Mouse (Mus musculus) hindbrain, embryonic 11.5 days (tissue): ENCODE measurements around the gene Rara. TPM values are rescaled to one million over a fixed set of nuclear protein-coding genes. Genes with fewer than 3 reads are reported as not detected.
A peak's percentile ranks its signal among the peaks of the same experiment; 100 is the strongest.

Source experiments
- ATAC-seq: fragments of 200-750 bp; cut with Nextera tagmentation; 2 replicates; pipeline ENCODE4 v1.8.0; 2017; ENCODE audit warnings: mild to moderate bottlenecking, moderate TSS enrichment, moderate library complexity; ENCODE audit not compliant: low FRiP score
- DNase-seq: peaks from one replicate; pipeline ENCODE4 v3.0.0-alpha.2; 2015; ENCODE audit warnings: low spot score
- H3K27ac ChIP-seq: fragments of 300-500 bp; sonication (generic); 2 replicates; pipeline ENCODE4 v1.5.1; 2014; ENCODE audit warnings: mild to moderate bottlenecking, low read depth, low read length
- H3K27me3 ChIP-seq: fragments of 300-500 bp; sonication (generic); 2 replicates; pipeline ENCODE4 v1.6.1; 2014; ENCODE audit warnings: mild to moderate bottlenecking, low read length, moderate library complexity, mixed read lengths; ENCODE audit not compliant: control insufficient read depth, insufficient read depth
- H3K36me3 ChIP-seq: fragments of 300-500 bp; sonication (generic); 2 replicates; pipeline ENCODE4 v1.6.1; 2014; ENCODE audit warnings: mild to moderate bottlenecking, low read length, moderate library complexity, mixed read lengths; ENCODE audit not compliant: control insufficient read depth, insufficient read depth
- H3K4me1 ChIP-seq: fragments of 300-500 bp; sonication (generic); replicated peaks from 2 replicates; pipeline ENCODE4 v1.6.1; 2014; ENCODE audit warnings: low read length, mixed read lengths; ENCODE audit not compliant: control insufficient read depth, insufficient read depth
- H3K4me2 ChIP-seq: fragments of 300-500 bp; sonication (generic); replicated peaks from 2 replicates; pipeline ENCODE4 v1.6.1; 2014; ENCODE audit warnings: mild to moderate bottlenecking, low read depth, low read length
- H3K4me3 ChIP-seq: fragments of 300-500 bp; sonication (generic); 2 replicates; pipeline ENCODE4 v1.5.1; 2014; ENCODE audit warnings: low read depth, low read length
- H3K9ac ChIP-seq: fragments of 300-500 bp; sonication (generic); 2 replicates; pipeline ENCODE4 v1.6.1; 2014; ENCODE audit warnings: low read depth, low read length
- H3K9me3 ChIP-seq: fragments of 300-500 bp; sonication (generic); 2 replicates; pipeline ENCODE4 v1.6.1; 2016; ENCODE audit warnings: low read length; ENCODE audit not compliant: control insufficient read depth
- WGBS: fragments of 180-500 bp; shearing (Covaris S2); extraction: QIAGEN DNeasy Blood & Tissue Kit; methylation state at CpG from one replicate; pipeline ENCODE4 v1.1.7; 2014; 5-methylcytosine and 5-hydroxymethylcytosine counted together
- polyA plus RNA-seq: library from polyadenylated mRNA; unstranded; fragments of >200 nt; fragmentation: Nextera tagmentation; extraction: Ambion mirVana; gene quantifications from 2 replicates; pipeline ENCODE4 v1.2.1, GENCODE M21; 2014

Rara gene
- polyA plus RNA-seq, 1 experiment from 2014 or later: 51.2 TPM

- H3K9me3 ChIP-seq: no peaks in the 10 kb centered on the region
- DNase-seq (peak; percentile 75), ATAC-seq (peak; percentile 52)
- H3K4me1 ChIP-seq: peaks cover 59% of the 10 kb centered on the region
- peak overlapping the region; percentile 23 for H3K4me3 ChIP-seq
- H3K9ac ChIP-seq: peak overlapping the region; percentile 32
- WGBS: 18% methylated on average over 16 of the region's 17 CpGs
- H3K27ac ChIP-seq: peak overlapping the region; percentile 99
- no peaks in the 10 kb centered on the region for H3K27me3 ChIP-seq
- H3K4me2 ChIP-seq: peak overlapping the region; percentile 60
- H3K36me3 ChIP-seq: no peaks in the 10 kb centered on the region
Observed at GRCm38 (mm10) chr11:98969496-98969927, 41.9 kb downstream of the Rara start.

- Histone ChIP-seq H3K9me3 (no peaks in the 10 kb centered on the region), H3K9ac (peak overlapping the region; percentile 32), H3K4me2 (peak overlapping the region; percentile 60), H3K36me3 (no peaks in the 10 kb centered on the region), H3K27ac (peak overlapping the region; percentile 99), H3K4me1 (peaks cover 50% of the 10 kb centered on the region), H3K27me3 (no peaks in the 10 kb centered on the region), H3K4me3 (peak overlapping the region; percentile 23)
- WGBS: 49% methylated on average over 29 of the region's 29 CpGs
- ATAC-seq (no peak), DNase-seq (no peak)
Observed at GRCm38 (mm10) chr11:98970191-98970925, 42.7 kb downstream of the Rara start.

- H3K36me3 ChIP-seq: no peaks in the 10 kb centered on the region
- no peak for ATAC-seq
Observed at GRCm38 (mm10) chr11:98971316-98972031, 43.9 kb downstream of the Rara start.

GRCm38 (mm10) chr11:98972215-98972614 is 44.6 kb downstream of the Rara start:
- DNase-seq (peak; percentile 88), ATAC-seq (no peak)
- Histone ChIP-seq H3K9me3 (no peaks in the 10 kb centered on the region), H3K4me2 (no peak overlapping the region), H3K4me3 (no peak overlapping the region), H3K36me3 (no peaks in the 10 kb centered on the region), H3K4me1 (peaks cover 32% of the 10 kb centered on the region), H3K27ac (0 out of 2 replicates have a peak overlapping the region, but pooled peaks have one; percentile 2), H3K9ac (no peak overlapping the region), H3K27me3 (no peaks in the 10 kb centered on the region)
- 55% methylated on average over 9 of the region's 9 CpGs for WGBS

More at GRCm38 (mm10) chr11:98971316-98972031, 43.9 kb downstream of the Rara start:
- Histone ChIP-seq H3K9ac (peak overlapping the region; percentile 46; the same call in 1 of the 2 replicates), H3K4me1 (peaks cover 40% of the 10 kb centered on the region), H3K27me3 (no peaks in the 10 kb centered on the region), H3K4me3 (no peak overlapping the region), H3K4me2 (peak overlapping the region; percentile 26), H3K9me3 (no peaks in the 10 kb centered on the region), H3K27ac (peak overlapping the region; percentile 99)
- 70% methylated on average over 23 of the region's 23 CpGs for WGBS
- peak; percentile 46 for DNase-seq

GRCm38 (mm10) chr11:98972801-98973360 is 45.3 kb downstream of the Rara start:
- Histone ChIP-seq H3K27me3 (no peaks in the 10 kb centered on the region), H3K4me3 (no peak overlapping the region), H3K9me3 (no peaks in the 10 kb centered on the region), H3K27ac (no peak overlapping the region), H3K36me3 (no peaks in the 10 kb centered on the region), H3K4me1 (peaks cover 28% of the 10 kb centered on the region), H3K9ac (no peak overlapping the region), H3K4me2 (no peak overlapping the region)
- DNase-seq: no peak
- WGBS: 93% methylated on average over 9 of the region's 9 CpGs
- no peak for ATAC-seq

- no peak for ATAC-seq
- H3K9ac ChIP-seq: no peak overlapping the region
- WGBS: 87% methylated on average over 14 of the region's 14 CpGs
Observed at GRCm38 (mm10) chr11:98973584-98973983, 46.0 kb downstream of the Rara start.

GRCm38 (mm10) chr11:98974213-98974612 is 46.6 kb downstream of the Rara start:
- no peak overlapping the region for H3K27ac ChIP-seq
- WGBS: 81% methylated on average over 6 of the region's 6 CpGs
- peaks cover 16% of the 10 kb centered on the region for H3K4me1 ChIP-seq
- ATAC-seq (no peak), DNase-seq (no peak)
- no peaks in the 10 kb centered on the region for H3K27me3 ChIP-seq
- H3K4me3 ChIP-seq: no peak overlapping the region
- H3K9me3 ChIP-seq: no peaks in the 10 kb centered on the region
- H3K9ac ChIP-seq: no peak overlapping the region
- no peak overlapping the region for H3K4me2 ChIP-seq
- H3K36me3 ChIP-seq: no peaks in the 10 kb centered on the region

More at GRCm38 (mm10) chr11:98973584-98973983, 46.0 kb downstream of the Rara start:
- no peak overlapping the region for H3K4me2 ChIP-seq
- H3K36me3 ChIP-seq: no peaks in the 10 kb centered on the region
- no peak overlapping the region for H3K4me3 ChIP-seq
- H3K9me3 ChIP-seq: no peaks in the 10 kb centered on the region
- H3K27ac ChIP-seq: no peak overlapping the region
- H3K27me3 ChIP-seq: no peaks in the 10 kb centered on the region
- no peak for DNase-seq
- H3K4me1 ChIP-seq: peaks cover 21% of the 10 kb centered on the region

- H3K9me3 ChIP-seq: no peaks in the 10 kb centered on the region
- DNase-seq (peak; percentile 85), ATAC-seq (no peak)
- no peak overlapping the region for H3K9ac ChIP-seq
- no peaks in the 10 kb centered on the region for H3K36me3 ChIP-seq
- no peak overlapping the region for H3K27ac ChIP-seq
- H3K27me3 ChIP-seq: no peaks in the 10 kb centered on the region
- no peak overlapping the region for H3K4me2 ChIP-seq
- peaks cover 9% of the 10 kb centered on the region for H3K4me1 ChIP-seq
- no peak overlapping the region for H3K4me3 ChIP-seq
- WGBS: 56% methylated on average over 5 of the region's 5 CpGs
Observed at GRCm38 (mm10) chr11:98974871-98975719, 47.5 kb downstream of the Rara start.
